In the genomic region with DNA sequence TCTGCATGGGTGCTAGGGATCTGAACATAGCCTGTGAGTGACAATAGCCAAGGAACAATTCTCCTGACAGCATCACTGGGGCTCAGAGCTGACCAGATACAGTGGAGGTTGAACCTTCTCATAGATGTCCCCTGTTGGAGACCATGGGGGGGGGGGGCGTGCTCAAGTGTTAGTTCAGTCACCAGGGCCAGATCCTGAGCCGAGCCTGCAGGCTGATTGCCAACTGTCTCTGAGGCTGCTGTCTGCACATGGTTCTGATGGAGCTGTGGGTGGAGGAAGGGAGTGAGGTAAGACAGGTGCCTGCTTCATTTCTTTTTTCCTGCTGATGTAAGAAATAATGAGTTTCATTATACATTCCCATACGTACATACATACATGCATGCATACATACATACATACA, we compare ENCODE assay signal across 21 mouse cellular contexts. TPM values are rescaled to one million over a fixed set of nuclear protein-coding genes. Genes with fewer than 3 reads are reported as not detected.
"Had no signal": no experiment of that assay in that cellular context is flagged by ENCODE, and none has a peak within 500 bp of the region (broad histone marks: within the 10 kb centered on the region; RNA-seq: fewer than 3 reads in every experiment).

No protein-coding gene starts in this region.

- H3K27ac ChIP-seq: macrophage; midbrain, embryonic 13.5 days; midbrain, embryonic 15.5 days; neural tube, embryonic 12.5 days; stomach, embryonic 15.5 days; stomach, postnatal 0 days had no signal

- H3K4me1 ChIP-seq: megakaryocyte, embryonic 14.5 days had no signal

- H3K27me3 ChIP-seq: neural tube, embryonic 12.5 days had no signal

- DNase-seq: liver, postnatal 0 days; lung, embryonic 14.5 days; lung, postnatal 14 days; lung, postnatal 36 days; right cerebral cortex, postnatal 14 days; thymus, adult 2 months; thymus, postnatal 25 days; thymus, postnatal 4 days had no signal

- H3K9me3 ChIP-seq: midbrain, embryonic 13.5 days; midbrain, embryonic 15.5 days; neural tube, embryonic 12.5 days; stomach, embryonic 15.5 days had no signal

- H3K4me3 ChIP-seq: megakaryocyte, embryonic 14.5 days; midbrain, embryonic 13.5 days; midbrain, embryonic 15.5 days; neural tube, embryonic 12.5 days; stomach, embryonic 15.5 days had no signal

- H3K9ac ChIP-seq: liver, postnatal 0 days; lung, embryonic 14.5 days; midbrain, embryonic 13.5 days; midbrain, embryonic 15.5 days; neural tube, embryonic 12.5 days; stomach, embryonic 15.5 days had no signal

- H3K36me3 ChIP-seq: midbrain, embryonic 13.5 days; midbrain, embryonic 15.5 days; neural tube, embryonic 12.5 days; stomach, embryonic 15.5 days had no signal

- ATAC-seq: liver, postnatal 0 days; midbrain, embryonic 13.5 days; midbrain, embryonic 15.5 days had no signal

- H3K4me2 ChIP-seq: lung, embryonic 14.5 days; midbrain, embryonic 11.5 days; midbrain, embryonic 13.5 days; midbrain, embryonic 15.5 days; neural tube, embryonic 12.5 days; stomach, embryonic 15.5 days had no signal

RNA-seq across cellular contexts. Expression of gene Loxl1, which starts 5.3 kb away (rescaled TPM):
- polyA plus RNA-seq: macrophage had no signal

RNA-seq across cellular contexts. Expression of gene Tbc1d21, which starts 51.9 kb away (rescaled TPM):
- polyA plus RNA-seq: liver, postnatal 0 days; lung, embryonic 14.5 days; lung, embryonic 16.5 days; macrophage; midbrain, embryonic 11.5 days; midbrain, embryonic 13.5 days; midbrain, embryonic 15.5 days; midbrain, postnatal 0 days; neural tube, embryonic 12.5 days; neural tube, embryonic 14.5 days; spleen, adult 2 months; stomach, embryonic 15.5 days; stomach, postnatal 0 days; thymus, adult 2 months; urinary bladder, adult 2 months had no signal
